Mouse (Mus musculus) lung, postnatal 0 days (tissue): ENCODE measurements around the gene Flt1. TPM values are rescaled to one million over a fixed set of nuclear protein-coding genes. Genes with fewer than 3 reads are reported as not detected.
A peak's percentile ranks its signal among the peaks of the same experiment; 100 is the strongest.

Source experiments
- ATAC-seq: fragments of 200-750 bp; cut with Nextera tagmentation; 2 replicates; pipeline ENCODE4 v1.8.0; 2017; ENCODE audit warnings: moderate library complexity
- DNase-seq: peaks from one replicate; pipeline ENCODE4 v3.0.0-alpha.2; 2016; ENCODE audit warnings: low spot score
- H3K27ac ChIP-seq: fragments of 300-500 bp; sonication (generic); 2 replicates; pipeline ENCODE4 v1.5.1; 2014; ENCODE audit warnings: antibody characterized with exemption, mild to moderate bottlenecking, low read length, mixed read lengths
- H3K27me3 ChIP-seq: fragments of 300-500 bp; sonication (generic); replicated peaks from 2 replicates; pipeline ENCODE4 v1.6.1; 2014; ENCODE audit warnings: low read length, mixed read lengths; ENCODE audit not compliant: insufficient read depth
- H3K36me3 ChIP-seq: fragments of 300-500 bp; sonication (generic); 2 replicates; pipeline ENCODE4 v1.6.1; 2014; ENCODE audit warnings: low read length, mixed read lengths; ENCODE audit not compliant: insufficient read depth
- H3K4me1 ChIP-seq: fragments of 300-500 bp; sonication (generic); 2 replicates; pipeline ENCODE4 v1.6.1; 2014; ENCODE audit warnings: antibody characterized with exemption, low read depth, low read length, mixed read lengths; ENCODE audit not compliant: insufficient read depth
- H3K4me2 ChIP-seq: fragments of 300-500 bp; sonication (generic); replicated peaks from 2 replicates; pipeline ENCODE4 v1.6.1; 2014; ENCODE audit warnings: low read depth, mild to moderate bottlenecking, low read length, moderate library complexity, mixed read lengths
- H3K4me3 ChIP-seq: fragments of 300-500 bp; sonication (generic); 2 replicates; pipeline ENCODE4 v1.5.1; 2014; ENCODE audit warnings: low read depth, low read length
- H3K9ac ChIP-seq: fragments of 300-500 bp; sonication (generic); replicated peaks from 2 replicates; pipeline ENCODE4 v1.6.1; 2014; ENCODE audit warnings: low read depth, mild to moderate bottlenecking
- H3K9me3 ChIP-seq: fragments of 300-500 bp; sonication (generic); 2 replicates; pipeline ENCODE4 v1.6.1; 2016; ENCODE audit warnings: low read length, mixed read lengths
- CTCF ChIP-seq: IDR thresholded peaks from 2 replicates; pipeline ENCODE4 v1.5.1; 2016; ENCODE audit warnings: antibody characterized with exemption, mild to moderate bottlenecking
- EP300 ChIP-seq: IDR thresholded peaks from 2 replicates; pipeline ENCODE4 v1.6.1; 2016; ENCODE audit warnings: antibody characterized with exemption, mild to moderate bottlenecking, control low read depth
- WGBS: fragments of 180-500 bp; shearing (Covaris S2); extraction: QIAGEN DNeasy Blood & Tissue Kit; methylation state at CpG from one replicate; pipeline ENCODE4 v1.1.7; 2014; 5-methylcytosine and 5-hydroxymethylcytosine counted together
- polyA plus RNA-seq: library from polyadenylated mRNA; unstranded; fragments of >200 nt; fragmentation: Nextera tagmentation; extraction: Ambion mirVana; gene quantifications from 2 replicates; pipeline ENCODE4 v1.2.1, GENCODE M21; 2015

The Flt1 gene
- polyA plus RNA-seq, 1 experiment from 2014 or later = 18.1 TPM

GRCm38 (mm10) chr5:147680711-147681110, 45.1 kb downstream of the Flt1 start:
- no peak overlapping the region for H3K27ac ChIP-seq
- H3K4me3 ChIP-seq = no peak overlapping the region
- TF ChIP-seq EP300 (no peak), CTCF (no peak)
- H3K4me1 ChIP-seq = no peaks in the 10 kb centered on the region
- H3K9me3 ChIP-seq = no peaks in the 10 kb centered on the region
- no peak overlapping the region for H3K4me2 ChIP-seq
- no peak overlapping the region for H3K9ac ChIP-seq
- WGBS = 35% methylated on average over 5 of the region's 5 CpGs
- DNase-seq (no peak), ATAC-seq (no peak)
- no peaks in the 10 kb centered on the region for H3K36me3 ChIP-seq
- H3K27me3 ChIP-seq = no peaks in the 10 kb centered on the region

- H3K27ac ChIP-seq = no peak overlapping the region
- no peak overlapping the region for H3K9ac ChIP-seq
- H3K4me3 ChIP-seq = no peak overlapping the region
- 87% methylated on average over 12 of the region's 12 CpGs for WGBS
- H3K9me3 ChIP-seq = no peaks in the 10 kb centered on the region
- no peaks in the 10 kb centered on the region for H3K4me1 ChIP-seq
- DNase-seq = no peak
- TF ChIP-seq CTCF = no peak
- TF ChIP-seq EP300 = no peak
- ATAC-seq = no peak
- no peak overlapping the region for H3K4me2 ChIP-seq
- no peaks in the 10 kb centered on the region for H3K27me3 ChIP-seq
- H3K36me3 ChIP-seq = no peaks in the 10 kb centered on the region
Measured at GRCm38 (mm10) chr5:147679316-147679715, 46.5 kb downstream of the Flt1 start.

- Histone ChIP-seq H3K9me3 (no peaks in the 10 kb centered on the region), H3K4me3 (no peak overlapping the region), H3K27ac (no peak overlapping the region), H3K4me1 (no peaks in the 10 kb centered on the region), H3K27me3 (no peaks in the 10 kb centered on the region), H3K4me2 (no peak overlapping the region), H3K9ac (no peak overlapping the region), H3K36me3 (no peaks in the 10 kb centered on the region)
- TF ChIP-seq CTCF = no peak
- no peak for TF ChIP-seq EP300
- 65% methylated on average over 5 of the region's 5 CpGs for WGBS
- no peak for ATAC-seq
- DNase-seq = no peak
Measured at GRCm38 (mm10) chr5:147675791-147676190, 50.0 kb downstream of the Flt1 start.

- WGBS = 53% methylated on average over 19 of the region's 19 CpGs
- no peaks in the 10 kb centered on the region for H3K36me3 ChIP-seq
- H3K4me1 ChIP-seq = no peaks in the 10 kb centered on the region
- no peaks in the 10 kb centered on the region for H3K27me3 ChIP-seq
- ATAC-seq = peak; percentile 57
- H3K4me2 ChIP-seq = no peak overlapping the region
- DNase-seq = peak; percentile 15
- H3K4me3 ChIP-seq = no peak overlapping the region
- no peak overlapping the region for H3K9ac ChIP-seq
- no peak for TF ChIP-seq CTCF
- TF ChIP-seq EP300 = peak; percentile 67
- H3K27ac ChIP-seq = no peak overlapping the region
- no peaks in the 10 kb centered on the region for H3K9me3 ChIP-seq
Measured at GRCm38 (mm10) chr5:147671765-147672424, 53.9 kb downstream of the Flt1 start.

- no peaks in the 10 kb centered on the region for H3K9me3 ChIP-seq
- 83% methylated on average over 15 of the region's 15 CpGs for WGBS
Measured at GRCm38 (mm10) chr5:147668637-147669344, 57.0 kb downstream of the Flt1 start.

GRCm38 (mm10) chr5:147665946-147666345, 59.9 kb downstream of the Flt1 start:
- DNase-seq (no peak), ATAC-seq (no peak)
- Histone ChIP-seq H3K4me1 (no peaks in the 10 kb centered on the region), H3K27ac (no peak overlapping the region), H3K9me3 (no peaks in the 10 kb centered on the region), H3K9ac (no peak overlapping the region), H3K36me3 (no peaks in the 10 kb centered on the region), H3K4me3 (no peak overlapping the region), H3K4me2 (no peak overlapping the region), H3K27me3 (no peaks in the 10 kb centered on the region)
- TF ChIP-seq CTCF = no peak
- no peak for TF ChIP-seq EP300
- WGBS = 81% methylated on average over 13 of the region's 13 CpGs

More at GRCm38 (mm10) chr5:147668637-147669344, 57.0 kb downstream of the Flt1 start:
- no peak; the same call in 1 of the 2 replicates for TF ChIP-seq CTCF
- TF ChIP-seq EP300 = no peak
- H3K4me2 ChIP-seq = no peak overlapping the region
- no peaks in the 10 kb centered on the region for H3K4me1 ChIP-seq
- H3K27ac ChIP-seq = no peak overlapping the region
- H3K36me3 ChIP-seq = no peaks in the 10 kb centered on the region
- no peak overlapping the region for H3K9ac ChIP-seq
- H3K27me3 ChIP-seq = no peaks in the 10 kb centered on the region
- H3K4me3 ChIP-seq = no peak overlapping the region
- ATAC-seq (no peak), DNase-seq (no peak)
